Mouse (Mus musculus) spleen, postnatal 14 days (tissue): ENCODE results near the gene Diablo.
"Not testable (repeated sequence)": the region's sequence is repeated elsewhere in the genome, so short reads cannot be mapped to it uniquely, and the experiment has no call there.

ENCODE experiments used
- DNase-seq, 2 experiments: peaks; one replicate each; pipeline ENCODE4 v3.0.0; 2021 to 2022; ENCODE audit warnings: low spot score in 2 of 2

Gene Diablo

GRCm38 (mm10) chr5:123523692-123524392 lies at the start of gene Diablo:
Gene Diablo (minus strand): TSS chr5:123524176.
- DNase-seq, result peak; percentile 97

GRCm38 (mm10) chr5:123573362-123573761 lies 49.4 kb upstream of the Diablo start:
- DNase-seq, result no peak

- peak; percentile 92 to 98 for DNase-seq
Observed at GRCm38 (mm10) chr5:123572357-123573186, 48.6 kb upstream of the Diablo start, which contains the start of gene Vps33a. Gene Vps33a (minus strand): TSS chr5:123573038.

GRCm38 (mm10) chr5:123561128-123561527 lies 37.2 kb upstream of the Diablo start:
- no peak for DNase-seq

GRCm38 (mm10) chr5:123559588-123559987 lies 35.6 kb upstream of the Diablo start:
- DNase-seq, result no peak

GRCm38 (mm10) chr5:123556451-123556850 lies 32.5 kb upstream of the Diablo start:
- DNase-seq, result no peak

GRCm38 (mm10) chr5:123555693-123556092 lies 31.7 kb upstream of the Diablo start:
- DNase-seq, result no peak

- DNase-seq, result no peak
Observed at GRCm38 (mm10) chr5:123533801-123534200, 9.8 kb upstream of the Diablo start.

GRCm38 (mm10) chr5:123530056-123530455 lies 6.1 kb upstream of the Diablo start:
- no peak for DNase-seq

- no peak for DNase-seq
Observed at GRCm38 (mm10) chr5:123528641-123529040, 4.7 kb upstream of the Diablo start.

- DNase-seq, result no peak
Observed at GRCm38 (mm10) chr5:123525916-123526495, 2.0 kb upstream of the Diablo start.

GRCm38 (mm10) chr5:123525281-123525680 lies 1.3 kb upstream of the Diablo start, which contains the start of gene Gm49027:
Gene Gm49027 (minus strand): TSS chr5:123525488.
- DNase-seq, result no peak

- no peak for DNase-seq
Observed at GRCm38 (mm10) chr5:123524393-123524750, 396 bp upstream of the Diablo start.

- DNase-seq, result no peak
Observed at GRCm38 (mm10) chr5:123522166-123522565, 1.8 kb downstream of the Diablo start.

- DNase-seq, result no peak
Observed at GRCm38 (mm10) chr5:123521621-123522020, 2.4 kb downstream of the Diablo start.

GRCm38 (mm10) chr5:123520666-123521065 lies 3.3 kb downstream of the Diablo start:
- DNase-seq, result no peak

- DNase-seq, result no peak
Observed at GRCm38 (mm10) chr5:123514871-123515270, 9.1 kb downstream of the Diablo start.

GRCm38 (mm10) chr5:123512102-123512501 lies 11.9 kb downstream of the Diablo start:
- no peak for DNase-seq

- DNase-seq, result not testable (repeated sequence)
Observed at GRCm38 (mm10) chr5:123511426-123511825, 12.6 kb downstream of the Diablo start.

- no peak for DNase-seq
Observed at GRCm38 (mm10) chr5:123510160-123510559, 13.8 kb downstream of the Diablo start, which contains the start of gene B3gnt4. Gene B3gnt4 (plus strand): TSS chr5:123510460.

- no peak for DNase-seq
Observed at GRCm38 (mm10) chr5:123508921-123509320, 15.1 kb downstream of the Diablo start.
